Mouse (Mus musculus): ENCODE data around the gene Scamp1. TPM values are rescaled to one million over a fixed set of nuclear protein-coding genes. Genes with fewer than 3 reads are reported as not detected.

Scamp1 gene
- polyA plus RNA-seq, 1 experiment from 2014 or later: 29.6 TPM

Other genes with a start within 250 kb of the Scamp1 start
- gene Lhfpl2, start 228.1 kb downstream of the Scamp1 start, polyA plus RNA-seq (2014; fragmentation: Nextera tagmentation; extraction: Ambion mirVana): 37.4 and 40.8 TPM in 2 replicates
- 39.4 and 42.2 TPM in 2 replicates for gene Ap3b1, start 73.1 kb upstream of the Scamp1 start, polyA plus RNA-seq (2014; fragmentation: Nextera tagmentation; extraction: Ambion mirVana)

Data from limb, embryonic 11.5 days (tissue).